Mouse (Mus musculus): ENCODE data around the gene Tor3a.

The Tor3a gene

GRCm38 (mm10) chr1:156674195-156675000 is at the start of gene Tor3a:
TSS of gene Tor3a (minus strand) at chr1:156674356.
- Histone ChIP-seq H3K27me3 (ENCODE audit: insufficient read depth, low read length) (peaks cover 7% of the 10 kb centered on the region), H3K36me3 (ENCODE audit: insufficient read depth, low read length) (peaks cover 12% of the 10 kb centered on the region), H3K4me3 (replicated peaks; ENCODE audit: low read length) (peak within 1 kb of the TSS; percentile 82), H3K9me3 (ENCODE audit: low read length) (no peaks in the 10 kb centered on the region), H3K4me1 (replicated peaks; ENCODE audit: low read depth, low read length) (peaks cover 73% of the 10 kb centered on the region)
- TF ChIP-seq CTCF (conservative IDR thresholded peaks at IDR 0.05; ENCODE audit: low read length) (no peak), POU5F1 (IDR thresholded peaks at IDR 0.05; ENCODE audit: borderline replicate concordance, low read length) (no peak), NANOG (IDR thresholded peaks at IDR 0.05; ENCODE audit: borderline replicate concordance, low read length) (no peak)

GRCm38 (mm10) chr1:156722089-156722488 is 47.9 kb upstream of the Tor3a start:
- H3K4me3 ChIP-seq (replicated peaks; ENCODE audit: low read length), result no peak overlapping the region
- H3K36me3 ChIP-seq (ENCODE audit: insufficient read depth, low read length), result no peaks in the 10 kb centered on the region
- peaks cover 11% of the 10 kb centered on the region for H3K9me3 ChIP-seq (ENCODE audit: low read length)
- no peak for TF ChIP-seq NANOG (IDR thresholded peaks at IDR 0.05; ENCODE audit: borderline replicate concordance, low read length)
- peaks cover 21% of the 10 kb centered on the region for H3K27me3 ChIP-seq (ENCODE audit: insufficient read depth, low read length)
- H3K4me1 ChIP-seq (replicated peaks; ENCODE audit: low read depth, low read length), result peaks cover 14% of the 10 kb centered on the region

DNA sequence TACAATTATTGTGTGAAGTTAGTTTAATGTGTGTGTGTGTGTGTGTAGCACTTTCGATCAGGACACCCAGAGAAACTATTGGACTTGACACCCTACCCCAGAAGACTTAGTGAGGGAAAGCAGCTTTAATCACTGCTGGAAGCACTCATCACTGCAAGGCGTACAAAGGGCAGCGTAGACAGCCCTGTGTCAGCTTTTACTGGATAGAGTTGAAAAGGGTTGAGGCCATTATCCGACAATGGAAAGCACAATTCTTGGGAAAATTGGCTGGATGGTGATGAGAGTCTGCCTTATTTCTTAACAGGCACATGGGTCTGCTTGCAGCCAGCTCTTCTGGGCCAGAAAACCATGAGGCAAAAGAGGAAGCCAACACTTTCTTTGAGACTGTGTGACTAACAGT is 45.9 kb upstream of the Tor3a start:
- no peak for TF ChIP-seq NANOG (IDR thresholded peaks at IDR 0.05; ENCODE audit: borderline replicate concordance, low read length)
- TF ChIP-seq POU5F1 (IDR thresholded peaks at IDR 0.05; ENCODE audit: borderline replicate concordance, low read length), result no peak
- TF ChIP-seq CTCF (conservative IDR thresholded peaks at IDR 0.05; ENCODE audit: low read length), result no peak

GRCm38 (mm10) chr1:156718950-156719805 is 45.0 kb upstream of the Tor3a start, which contains the start of gene Fam20b:
TSS of gene Fam20b (minus strand) at chr1:156719086.
- H3K9me3 ChIP-seq (ENCODE audit: low read length), result no peaks in the 10 kb centered on the region
- peaks cover 20% of the 10 kb centered on the region for H3K27me3 ChIP-seq (ENCODE audit: insufficient read depth, low read length)
- peaks cover 23% of the 10 kb centered on the region for H3K4me1 ChIP-seq (replicated peaks; ENCODE audit: low read depth, low read length)
- TF ChIP-seq CTCF (conservative IDR thresholded peaks at IDR 0.05; ENCODE audit: low read length), result no peak
- TF ChIP-seq NANOG (IDR thresholded peaks at IDR 0.05; ENCODE audit: borderline replicate concordance, low read length), result no peak
- no peak for TF ChIP-seq POU5F1 (IDR thresholded peaks at IDR 0.05; ENCODE audit: borderline replicate concordance, low read length)
- H3K36me3 ChIP-seq (ENCODE audit: insufficient read depth, low read length), result no peaks in the 10 kb centered on the region
- peak within 1 kb of the TSS; percentile 97 for H3K4me3 ChIP-seq (replicated peaks; ENCODE audit: low read length)

More for the DNA sequence above, 45.9 kb upstream of the Tor3a start:
- H3K27me3 ChIP-seq (ENCODE audit: insufficient read depth, low read length), result peaks cover 21% of the 10 kb centered on the region
- no peaks in the 10 kb centered on the region for H3K9me3 ChIP-seq (ENCODE audit: low read length)
- H3K4me3 ChIP-seq (replicated peaks; ENCODE audit: low read length), result no peak overlapping the region
- H3K36me3 ChIP-seq (ENCODE audit: insufficient read depth, low read length), result no peaks in the 10 kb centered on the region
- H3K4me1 ChIP-seq (replicated peaks; ENCODE audit: low read depth, low read length), result peaks cover 23% of the 10 kb centered on the region

GRCm38 (mm10) chr1:156718286-156718949 is 44.3 kb upstream of the Tor3a start:
- Histone ChIP-seq H3K27me3 (ENCODE audit: insufficient read depth, low read length) (peaks cover 18% of the 10 kb centered on the region), H3K4me1 (replicated peaks; ENCODE audit: low read depth, low read length) (peaks cover 23% of the 10 kb centered on the region), H3K9me3 (ENCODE audit: low read length) (no peaks in the 10 kb centered on the region), H3K36me3 (ENCODE audit: insufficient read depth, low read length) (no peaks in the 10 kb centered on the region), H3K4me3 (replicated peaks; ENCODE audit: low read length) (peak overlapping the region; percentile 97)
- TF ChIP-seq NANOG (IDR thresholded peaks at IDR 0.05; ENCODE audit: borderline replicate concordance, low read length) (peak; percentile 43; the same call in 1 of the 2 replicates), CTCF (conservative IDR thresholded peaks at IDR 0.05; ENCODE audit: low read length) (no peak)

GRCm38 (mm10) chr1:156717751-156718285 is 43.7 kb upstream of the Tor3a start:
- Histone ChIP-seq H3K36me3 (ENCODE audit: insufficient read depth, low read length) (no peaks in the 10 kb centered on the region), H3K4me3 (replicated peaks; ENCODE audit: low read length) (peak overlapping the region; percentile 97), H3K27me3 (ENCODE audit: insufficient read depth, low read length) (peaks cover 18% of the 10 kb centered on the region), H3K9me3 (ENCODE audit: low read length) (no peaks in the 10 kb centered on the region), H3K4me1 (replicated peaks; ENCODE audit: low read depth, low read length) (peaks cover 23% of the 10 kb centered on the region)
- no peak for TF ChIP-seq CTCF (conservative IDR thresholded peaks at IDR 0.05; ENCODE audit: low read length)
- no peak for TF ChIP-seq POU5F1 (IDR thresholded peaks at IDR 0.05; ENCODE audit: borderline replicate concordance, low read length)
- no peak for TF ChIP-seq NANOG (IDR thresholded peaks at IDR 0.05; ENCODE audit: borderline replicate concordance, low read length)

DNA sequence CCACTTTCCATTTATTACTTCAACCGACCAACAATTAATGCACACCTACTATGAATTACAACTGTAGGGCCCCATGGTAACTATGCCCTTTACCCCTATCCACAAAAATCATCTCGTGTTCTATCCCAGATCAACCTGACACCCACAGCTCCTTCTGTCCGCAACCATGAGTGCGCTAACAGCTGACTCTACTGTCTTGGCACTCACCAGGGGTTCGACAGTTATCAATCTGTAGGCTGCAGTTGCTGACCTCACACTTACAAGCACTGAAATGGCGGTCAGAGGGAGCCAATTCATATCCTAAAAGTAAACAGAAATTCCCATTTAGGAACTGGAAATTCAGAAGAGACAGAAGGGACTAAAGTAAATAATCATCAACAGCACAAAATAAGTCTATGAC is 42.5 kb upstream of the Tor3a start:
- Histone ChIP-seq H3K9me3 (ENCODE audit: low read length) (no peaks in the 10 kb centered on the region), H3K36me3 (ENCODE audit: insufficient read depth, low read length) (no peaks in the 10 kb centered on the region), H3K27me3 (ENCODE audit: insufficient read depth, low read length) (peaks cover 18% of the 10 kb centered on the region), H3K4me3 (replicated peaks; ENCODE audit: low read length) (no peak overlapping the region), H3K4me1 (replicated peaks; ENCODE audit: low read depth, low read length) (peaks cover 23% of the 10 kb centered on the region)
- no peak for TF ChIP-seq NANOG (IDR thresholded peaks at IDR 0.05; ENCODE audit: borderline replicate concordance, low read length)
- TF ChIP-seq POU5F1 (IDR thresholded peaks at IDR 0.05; ENCODE audit: borderline replicate concordance, low read length), result no peak
- TF ChIP-seq CTCF (conservative IDR thresholded peaks at IDR 0.05; ENCODE audit: low read length), result no peak
